Mouse (Mus musculus) mammary gland, adult 2 months (tissue): ENCODE measurements around the gene Ascl2. TPM values are rescaled to one million over a fixed set of nuclear protein-coding genes. Genes with fewer than 3 reads are reported as not detected.

Source experiments
- polyA plus RNA-seq: library from polyadenylated mRNA; depleted of rRNA; stranded (reverse); fragments of >200 nt; gene quantifications from 2 replicates; pipeline ENCODE4 v1.2.3, GENCODE M21; 2012; ENCODE audit warnings: low replicate concordance; rRNA removed

Ascl2 gene
- 0.85 and 2.0 TPM in 2 replicates for polyA plus RNA-seq

GRCm38 (mm10) chr7:142968809-142969511 lies at the start of gene Ascl2:
TSS of gene Ascl2 (minus strand) at chr7:142969264.

GRCm38 (mm10) chr7:143004727-143005343 lies 35.8 kb upstream of the Ascl2 start, which contains the start of gene Tspan32:
TSS of gene Tspan32 (plus strand) at chr7:143005046.

GRCm38 (mm10) chr7:142931028-142931427 lies 38.0 kb downstream of the Ascl2 start, which contains the start of gene Th:
TSS of gene Th (minus strand) at chr7:142931128.

Other genes starting within 250 kb of the Ascl2 start
- 0.76 TPM in 1 of 2 replicates, not detected in the other for gene Ins2, start 225.9 kb downstream of the Ascl2 start, polyA plus RNA-seq
- gene Th, start 38.1 kb downstream of the Ascl2 start, polyA plus RNA-seq = 1.5 TPM in 1 of 2 replicates, not detected in the other
- 40.4 and 43.5 TPM in 2 replicates for gene Tspan32, start 35.8 kb upstream of the Ascl2 start, polyA plus RNA-seq
- gene Cd81, start 83.5 kb upstream of the Ascl2 start, polyA plus RNA-seq = 704 and 755 TPM in 2 replicates
- 70.6 and 112 TPM in 2 replicates for gene Tssc4, start 100.0 kb upstream of the Ascl2 start, polyA plus RNA-seq
- gene Trpm5, start 125.4 kb upstream of the Ascl2 start, polyA plus RNA-seq = 0.10 and 0.20 TPM in 2 replicates
- 2.6 and 3.1 TPM in 2 replicates for gene Kcnq1, start 137.1 kb upstream of the Ascl2 start, polyA plus RNA-seq